Mouse (Mus musculus): ENCODE results near the gene Aox4. TPM values are rescaled to one million over a fixed set of nuclear protein-coding genes. Genes with fewer than 3 reads are reported as not detected.
A peak's percentile ranks its signal among the peaks of the same experiment; 100 is the strongest.

The Aox4 gene
- polyA plus RNA-seq (2015; fragmentation: Nextera tagmentation; extraction: Ambion mirVana), result 0.18 and 0.34 TPM in 2 replicates

- WGBS, result 82% methylated on average over 17 of the region's 17 CpGs
- Histone ChIP-seq H3K36me3 (no peaks in the 10 kb centered on the region), H3K4me1 (replicated peaks) (no peaks in the 10 kb centered on the region), H3K9me3 (no peaks in the 10 kb centered on the region), H3K4me3 (no peak within 1 kb of the TSS), H3K9ac (no peak within 1 kb of the TSS), H3K4me2 (no peak within 1 kb of the TSS), H3K27ac (no peak within 1 kb of the TSS), H3K27me3 (no peaks in the 10 kb centered on the region)
- ATAC-seq (ENCODE audit: low FRiP score), result no peak
Measured at GRCm38 (mm10) chr1:58210203-58210602, at the start of gene Aox4. Gene Aox4, plus strand, starts transcription at chr1:58210397.

GRCm38 (mm10) chr1:58169893-58170292 lies 40.3 kb upstream of the Aox4 start:
- Histone ChIP-seq H3K36me3 (no peaks in the 10 kb centered on the region), H3K27ac (no peak overlapping the region), H3K4me2 (no peak overlapping the region), H3K27me3 (no peaks in the 10 kb centered on the region), H3K9ac (no peak overlapping the region), H3K4me3 (no peak overlapping the region), H3K4me1 (replicated peaks) (no peaks in the 10 kb centered on the region), H3K9me3 (no peaks in the 10 kb centered on the region)
- ATAC-seq (ENCODE audit: low FRiP score), result no peak
- WGBS, result 89% methylated on average over 6 of the region's 6 CpGs

- no peaks in the 10 kb centered on the region for H3K9me3 ChIP-seq
- H3K4me1 ChIP-seq (replicated peaks), result peaks cover 3% of the 10 kb centered on the region; the same call in 1 of the 2 replicates
- H3K27ac ChIP-seq, result no peak overlapping the region
- no peak overlapping the region for H3K9ac ChIP-seq
- H3K27me3 ChIP-seq, result no peaks in the 10 kb centered on the region
- WGBS, result 41% methylated on average over 5 of the region's 5 CpGs
- no peaks in the 10 kb centered on the region for H3K36me3 ChIP-seq
- no peak for ATAC-seq (ENCODE audit: low FRiP score)
- no peak overlapping the region for H3K4me3 ChIP-seq
- no peak overlapping the region for H3K4me2 ChIP-seq
Measured at GRCm38 (mm10) chr1:58188514-58189175, 21.6 kb upstream of the Aox4 start.

- no peak overlapping the region for H3K27ac ChIP-seq
- no peaks in the 10 kb centered on the region for H3K27me3 ChIP-seq
- H3K9ac ChIP-seq, result no peak overlapping the region
- WGBS, result 87% methylated on average over 12 of the region's 12 CpGs
- no peak overlapping the region for H3K4me3 ChIP-seq
- H3K9me3 ChIP-seq, result no peaks in the 10 kb centered on the region
- ATAC-seq (ENCODE audit: low FRiP score), result no peak
- H3K4me1 ChIP-seq (replicated peaks), result no peaks in the 10 kb centered on the region
- no peak overlapping the region for H3K4me2 ChIP-seq
- H3K36me3 ChIP-seq, result no peaks in the 10 kb centered on the region
Measured at GRCm38 (mm10) chr1:58194317-58194716, 15.9 kb upstream of the Aox4 start.

GRCm38 (mm10) chr1:58194988-58195387 lies 15.2 kb upstream of the Aox4 start:
- ATAC-seq (ENCODE audit: low FRiP score), result no peak
- H3K9me3 ChIP-seq, result no peaks in the 10 kb centered on the region
- H3K36me3 ChIP-seq, result no peaks in the 10 kb centered on the region
- H3K4me3 ChIP-seq, result no peak overlapping the region
- no peak overlapping the region for H3K9ac ChIP-seq
- H3K27me3 ChIP-seq, result no peaks in the 10 kb centered on the region
- no peaks in the 10 kb centered on the region for H3K4me1 ChIP-seq (replicated peaks)
- H3K27ac ChIP-seq, result no peak overlapping the region
- 81% methylated on average over 3 of the region's 3 CpGs for WGBS
- H3K4me2 ChIP-seq, result no peak overlapping the region

GRCm38 (mm10) chr1:58195541-58195940 lies 14.7 kb upstream of the Aox4 start:
- no peaks in the 10 kb centered on the region for H3K36me3 ChIP-seq
- ATAC-seq (ENCODE audit: low FRiP score), result no peak
- H3K4me1 ChIP-seq (replicated peaks), result no peaks in the 10 kb centered on the region
- 0 out of 2 replicates have a peak overlapping the region, but pooled peaks have one; percentile 8 for H3K4me2 ChIP-seq
- 14% methylated on average over 10 of the region's 10 CpGs for WGBS
- no peaks in the 10 kb centered on the region for H3K27me3 ChIP-seq
- H3K27ac ChIP-seq, result no peak overlapping the region
- H3K9me3 ChIP-seq, result no peaks in the 10 kb centered on the region
- H3K9ac ChIP-seq, result no peak overlapping the region
- H3K4me3 ChIP-seq, result no peak overlapping the region

GRCm38 (mm10) chr1:58197023-58197422 lies 13.2 kb upstream of the Aox4 start:
- 63% methylated on average over 9 of the region's 9 CpGs for WGBS
- Histone ChIP-seq H3K27me3 (no peaks in the 10 kb centered on the region), H3K9me3 (no peaks in the 10 kb centered on the region), H3K36me3 (no peaks in the 10 kb centered on the region), H3K4me1 (replicated peaks) (no peaks in the 10 kb centered on the region), H3K9ac (no peak overlapping the region), H3K4me2 (no peak overlapping the region), H3K4me3 (no peak overlapping the region), H3K27ac (no peak overlapping the region)
- ATAC-seq (ENCODE audit: low FRiP score), result no peak

- H3K27me3 ChIP-seq, result no peaks in the 10 kb centered on the region
- 87% methylated on average over 4 of the region's 4 CpGs for WGBS
- ATAC-seq (ENCODE audit: low FRiP score), result no peak
- H3K9me3 ChIP-seq, result no peaks in the 10 kb centered on the region
- no peak overlapping the region for H3K27ac ChIP-seq
- H3K36me3 ChIP-seq, result no peaks in the 10 kb centered on the region
- H3K9ac ChIP-seq, result no peak overlapping the region
- H3K4me3 ChIP-seq, result no peak overlapping the region
- no peak overlapping the region for H3K4me2 ChIP-seq
- no peaks in the 10 kb centered on the region for H3K4me1 ChIP-seq (replicated peaks)
Measured at GRCm38 (mm10) chr1:58198386-58198785, 11.8 kb upstream of the Aox4 start.

- no peak overlapping the region for H3K27ac ChIP-seq
- H3K9ac ChIP-seq, result no peak overlapping the region
- no peak overlapping the region for H3K4me2 ChIP-seq
- WGBS, result 90% methylated on average over 7 of the region's 7 CpGs
- no peaks in the 10 kb centered on the region for H3K36me3 ChIP-seq
- no peaks in the 10 kb centered on the region for H3K9me3 ChIP-seq
- no peaks in the 10 kb centered on the region for H3K27me3 ChIP-seq
- no peak overlapping the region for H3K4me3 ChIP-seq
- no peaks in the 10 kb centered on the region for H3K4me1 ChIP-seq (replicated peaks)
- ATAC-seq (ENCODE audit: low FRiP score), result no peak
Measured at GRCm38 (mm10) chr1:58212805-58213204, 2.6 kb downstream of the Aox4 start.

- Histone ChIP-seq H3K27me3 (no peaks in the 10 kb centered on the region), H3K9me3 (no peaks in the 10 kb centered on the region), H3K36me3 (no peaks in the 10 kb centered on the region), H3K27ac (no peak overlapping the region), H3K4me3 (no peak overlapping the region), H3K4me2 (no peak overlapping the region), H3K4me1 (replicated peaks) (no peaks in the 10 kb centered on the region), H3K9ac (no peak overlapping the region)
- no peak for ATAC-seq (ENCODE audit: low FRiP score)
- 80% methylated on average over 5 of the region's 5 CpGs for WGBS
Measured at GRCm38 (mm10) chr1:58213838-58214237, 3.6 kb downstream of the Aox4 start.

- Histone ChIP-seq H3K4me2 (no peak overlapping the region), H3K9ac (no peak overlapping the region), H3K4me1 (replicated peaks) (no peaks in the 10 kb centered on the region), H3K36me3 (no peaks in the 10 kb centered on the region), H3K4me3 (no peak overlapping the region), H3K9me3 (no peaks in the 10 kb centered on the region), H3K27me3 (no peaks in the 10 kb centered on the region), H3K27ac (no peak overlapping the region)
- no peak for ATAC-seq (ENCODE audit: low FRiP score)
- WGBS, result 96% methylated on average over 4 of the region's 4 CpGs
Measured at GRCm38 (mm10) chr1:58215353-58215752, 5.2 kb downstream of the Aox4 start.

- Histone ChIP-seq H3K27ac (no peak overlapping the region), H3K9ac (no peak overlapping the region), H3K36me3 (no peaks in the 10 kb centered on the region), H3K4me2 (no peak overlapping the region), H3K4me1 (replicated peaks) (no peaks in the 10 kb centered on the region), H3K4me3 (no peak overlapping the region), H3K9me3 (no peaks in the 10 kb centered on the region), H3K27me3 (no peaks in the 10 kb centered on the region)
- 85% methylated on average over 7 of the region's 7 CpGs for WGBS
- no peak for ATAC-seq (ENCODE audit: low FRiP score)
Measured at GRCm38 (mm10) chr1:58215956-58216532, 5.8 kb downstream of the Aox4 start.

- WGBS, result 78% methylated on average over 6 of the region's 6 CpGs
Measured at GRCm38 (mm10) chr1:58221070-58221469, 10.9 kb downstream of the Aox4 start.

More at GRCm38 (mm10) chr1:58221070-58221469, 10.9 kb downstream of the Aox4 start:
- Histone ChIP-seq H3K4me3 (no peak overlapping the region), H3K27ac (no peak overlapping the region), H3K27me3 (no peaks in the 10 kb centered on the region), H3K9ac (no peak overlapping the region), H3K36me3 (no peaks in the 10 kb centered on the region), H3K9me3 (no peaks in the 10 kb centered on the region), H3K4me2 (no peak overlapping the region), H3K4me1 (replicated peaks) (no peaks in the 10 kb centered on the region)
- no peak for ATAC-seq (ENCODE audit: low FRiP score)

All from hindbrain, embryonic 13.5 days (tissue).